Mouse (Mus musculus): Measurements from ENCODE around the gene Tiparp.

GRCm38 (mm10) chr3:65585823-65586482 is 57.7 kb downstream of the Tiparp start:
- TF ChIP-seq CTCF (IDR thresholded peaks at IDR 0.05; ENCODE audit: borderline replicate concordance, control insufficient read depth, extremely low read depth, insufficient read depth, low read length, poor library complexity) (no peak), POLR2A (IDR thresholded peaks at IDR 0.05; ENCODE audit: control insufficient read depth, extremely low read depth, insufficient read depth, low read length, poor library complexity) (no peak)

All from thymus, adult 2 months (tissue).